Mouse (Mus musculus): ENCODE results near the gene Snap91. TPM values are rescaled to one million over a fixed set of nuclear protein-coding genes. Genes with fewer than 3 reads are reported as not detected.
A peak's percentile ranks its signal among the peaks of the same experiment; 100 is the strongest.

Snap91 gene
- total RNA-seq, 2 experiments from 2014 or later, result not detected

DNA sequence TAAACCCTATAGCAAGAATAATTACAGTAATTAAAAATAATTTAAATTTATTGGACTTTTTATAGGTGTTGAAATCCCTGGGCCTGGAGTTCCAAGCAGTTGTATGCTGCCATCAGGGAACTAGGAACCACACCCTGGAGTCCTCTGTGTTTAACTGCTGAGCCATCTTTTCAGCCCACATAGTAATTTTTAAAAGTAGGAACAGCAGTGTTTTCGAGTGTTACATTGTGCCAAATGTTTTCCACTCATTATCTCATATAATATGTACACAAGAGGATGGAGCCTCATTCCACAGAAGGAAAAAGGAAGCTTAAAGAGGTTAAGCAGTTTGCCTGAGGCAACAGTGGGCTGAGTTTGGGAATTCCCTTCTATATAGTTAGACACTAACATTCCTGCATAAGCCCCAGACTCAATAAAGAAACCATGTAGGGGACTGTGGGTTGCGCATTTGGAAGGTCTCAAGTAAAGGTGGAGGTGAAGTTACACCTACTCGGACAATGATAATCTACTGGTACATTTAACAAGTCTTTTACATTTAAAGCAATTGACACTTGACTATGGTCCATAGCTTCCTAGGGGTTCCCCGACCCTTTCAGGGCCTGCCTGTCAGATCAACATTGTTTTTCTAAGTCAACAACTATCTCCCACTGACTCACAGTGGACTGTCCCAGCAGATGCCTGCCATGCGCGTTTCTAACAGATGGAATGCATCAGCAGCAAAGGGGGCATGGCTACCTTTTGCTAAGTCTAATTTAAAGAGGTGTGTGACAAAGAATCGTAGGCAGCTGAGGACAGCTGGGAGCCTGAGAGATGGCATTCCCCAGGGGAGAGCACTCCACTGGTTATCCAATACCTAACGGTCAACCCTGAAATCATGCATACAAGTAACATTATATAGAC lies 117.7 kb downstream of the Snap91 start:
- ATAC-seq (replicated peaks; ENCODE audit: poor library complexity), result no peak

DNA sequence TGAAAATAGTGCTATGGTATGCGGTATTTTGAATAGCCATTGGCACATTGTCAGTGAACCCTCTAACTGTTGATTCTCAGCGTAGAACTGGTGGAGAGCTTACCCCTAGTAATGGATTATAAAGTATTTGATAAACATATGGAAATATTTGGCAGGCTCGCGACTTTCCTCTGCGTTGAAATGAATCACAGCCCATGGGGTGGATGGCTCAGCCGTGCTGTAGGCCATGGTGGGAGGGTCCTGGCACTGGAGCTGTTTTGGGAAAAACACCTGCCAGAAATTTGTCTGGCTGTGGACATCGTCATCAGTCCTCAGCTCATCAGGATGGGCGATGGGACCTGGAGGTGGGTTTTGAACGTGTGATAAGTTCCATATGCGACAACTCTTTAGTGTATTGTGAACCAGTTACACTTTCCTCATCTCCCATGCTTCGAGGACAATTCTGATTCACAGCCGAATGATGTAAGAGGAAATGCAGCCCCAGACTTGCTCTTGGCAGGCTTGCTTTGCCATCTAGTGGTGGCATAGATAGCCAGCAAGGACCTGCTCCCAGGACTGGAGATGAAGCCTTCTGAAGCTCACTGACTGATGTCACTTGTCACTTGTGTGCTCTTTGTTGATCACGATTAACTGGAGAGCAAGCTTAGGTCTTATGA lies 134.4 kb downstream of the Snap91 start:
- ATAC-seq (replicated peaks; ENCODE audit: poor library complexity), result peak; percentile 97

GRCm38 (mm10) chr9:86744041-86744440 lies 136.4 kb downstream of the Snap91 start:
- no peak for ATAC-seq (replicated peaks; ENCODE audit: poor library complexity)

DNA sequence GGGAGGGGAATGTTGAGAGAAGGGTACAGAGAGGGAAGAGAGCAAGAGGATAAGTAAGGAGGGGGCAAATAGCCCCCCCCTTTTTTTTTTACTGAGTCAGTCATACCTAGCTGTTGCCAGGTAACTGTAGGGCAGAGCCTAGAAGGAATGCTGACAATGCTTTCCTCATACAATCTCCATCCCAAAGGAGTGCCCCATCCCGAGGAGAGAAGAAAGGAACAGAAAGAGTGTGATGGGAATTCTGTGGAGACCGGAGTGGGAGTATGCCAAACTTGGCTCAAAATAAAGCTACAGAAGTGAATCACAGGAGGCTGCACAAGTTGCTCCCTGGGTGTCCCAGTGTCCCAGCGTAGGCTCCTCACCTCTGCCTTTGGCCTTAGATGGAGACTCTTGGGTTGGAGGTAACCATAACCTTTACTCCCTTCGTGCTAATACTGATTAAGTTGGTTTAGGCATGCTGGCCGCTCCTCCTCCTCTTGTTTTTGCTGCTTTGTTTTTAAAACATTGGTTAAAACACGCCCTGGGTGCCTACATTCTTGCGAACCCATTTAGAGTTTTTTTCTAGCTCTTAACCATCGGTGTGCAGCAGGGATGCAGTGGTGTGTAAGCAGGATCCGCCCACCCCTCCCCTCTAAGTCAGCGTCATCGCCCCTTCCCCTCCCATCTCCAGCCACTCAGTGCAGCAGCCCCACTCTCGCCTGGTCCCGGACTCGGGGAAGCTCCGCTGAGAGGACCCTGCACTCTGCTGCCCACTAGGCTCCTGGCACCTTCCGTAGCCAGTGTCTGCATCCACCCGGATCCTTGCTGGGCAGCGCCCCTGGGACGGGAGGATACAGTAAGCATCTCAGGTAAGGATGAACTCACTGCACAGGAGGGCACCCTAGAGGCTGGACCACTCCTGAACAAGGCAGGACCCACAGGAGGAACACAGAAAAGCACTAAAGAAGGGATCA lies 137.2 kb downstream of the Snap91 start, which contains the start of gene Prss35:
Prss35 (plus strand) TSS at position 691 of the 953 bp plus-strand sequence.
- no peak for ATAC-seq (replicated peaks; ENCODE audit: poor library complexity)

DNA sequence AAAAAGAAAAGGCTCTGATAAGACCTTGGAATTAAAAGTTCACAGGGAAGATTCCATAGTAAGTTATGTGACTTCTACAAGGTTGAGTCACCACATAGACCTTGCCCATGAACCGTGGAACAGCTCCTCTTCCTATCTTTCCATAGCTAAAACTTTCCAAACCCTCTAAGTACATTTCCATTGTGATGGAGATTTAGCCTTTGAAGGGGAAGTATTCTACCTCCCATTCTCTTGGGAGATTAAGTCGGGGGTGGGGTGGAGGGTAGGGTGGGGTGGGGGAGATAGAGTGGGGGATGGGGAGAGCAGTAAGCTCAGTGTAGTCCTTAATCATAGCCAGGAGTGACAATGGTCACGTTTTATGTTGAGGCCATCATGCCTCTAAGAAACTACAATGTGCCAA lies 140.5 kb downstream of the Snap91 start:
- no peak for ATAC-seq (replicated peaks; ENCODE audit: poor library complexity)

GRCm38 (mm10) chr9:86738801-86739200 lies 141.7 kb downstream of the Snap91 start:
- ATAC-seq (replicated peaks; ENCODE audit: poor library complexity), result no peak

GRCm38 (mm10) chr9:86738067-86738466 lies 142.4 kb downstream of the Snap91 start:
- no peak for ATAC-seq (replicated peaks; ENCODE audit: poor library complexity)

GRCm38 (mm10) chr9:86736991-86737390 lies 143.5 kb downstream of the Snap91 start:
- ATAC-seq (replicated peaks; ENCODE audit: poor library complexity), result no peak

GRCm38 (mm10) chr9:86734795-86735194 lies 145.7 kb downstream of the Snap91 start:
- no peak for ATAC-seq (replicated peaks; ENCODE audit: poor library complexity)

- no peak for ATAC-seq (replicated peaks; ENCODE audit: poor library complexity)
Observed at GRCm38 (mm10) chr9:86734357-86734756, 146.1 kb downstream of the Snap91 start.

GRCm38 (mm10) chr9:86729811-86730210 lies 150.6 kb downstream of the Snap91 start:
- no peak for ATAC-seq (replicated peaks; ENCODE audit: poor library complexity)

DNA sequence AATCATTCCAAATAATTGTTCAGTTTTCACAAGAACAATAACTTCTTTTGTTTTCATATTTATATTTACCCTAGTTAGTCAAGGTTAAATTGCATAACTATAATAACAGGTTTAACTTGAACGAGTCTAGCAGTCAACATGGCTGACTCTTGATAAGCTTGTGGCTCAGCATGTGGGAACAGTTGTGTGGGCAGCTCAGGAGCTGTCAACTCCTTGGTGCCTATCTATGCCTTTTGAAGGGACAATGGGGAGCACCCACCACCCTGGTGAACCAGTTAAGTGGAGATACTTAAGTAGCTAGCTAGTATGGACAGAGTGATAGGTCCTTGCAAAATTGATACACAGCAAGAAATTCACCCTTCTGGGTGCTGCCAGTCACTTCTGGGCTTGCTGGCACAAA lies 151.4 kb downstream of the Snap91 start:
- no peak for ATAC-seq (replicated peaks; ENCODE audit: poor library complexity)

DNA sequence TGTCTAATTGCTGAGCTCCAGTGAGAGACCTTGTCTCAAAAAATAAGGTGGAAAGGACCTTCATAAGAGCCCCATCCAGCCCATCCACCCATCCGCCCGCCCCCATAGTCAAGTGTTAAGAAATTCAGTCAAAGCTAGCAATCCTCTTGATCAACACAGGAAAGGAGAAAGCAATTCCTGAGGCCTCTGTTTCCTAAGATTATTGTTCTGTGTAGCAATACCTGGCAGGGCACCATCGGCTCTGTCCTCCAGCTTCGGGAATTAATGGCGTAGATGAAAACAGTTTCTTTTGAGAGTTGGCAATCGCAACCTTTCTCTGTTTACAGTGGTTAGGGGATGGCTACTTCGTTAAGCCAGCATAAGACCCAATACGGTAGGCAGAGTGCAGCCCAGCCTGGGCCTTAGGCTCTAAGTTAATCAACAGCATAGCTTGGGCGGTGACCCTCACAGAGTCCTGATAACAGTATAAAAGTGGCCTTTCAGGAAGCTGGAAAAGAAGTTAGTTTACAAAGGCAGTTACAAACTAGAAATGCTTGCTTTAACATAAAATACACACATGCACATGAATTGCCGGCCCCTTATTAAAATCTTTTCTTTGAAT lies 152.1 kb downstream of the Snap91 start:
- no peak for ATAC-seq (replicated peaks; ENCODE audit: poor library complexity)

DNA sequence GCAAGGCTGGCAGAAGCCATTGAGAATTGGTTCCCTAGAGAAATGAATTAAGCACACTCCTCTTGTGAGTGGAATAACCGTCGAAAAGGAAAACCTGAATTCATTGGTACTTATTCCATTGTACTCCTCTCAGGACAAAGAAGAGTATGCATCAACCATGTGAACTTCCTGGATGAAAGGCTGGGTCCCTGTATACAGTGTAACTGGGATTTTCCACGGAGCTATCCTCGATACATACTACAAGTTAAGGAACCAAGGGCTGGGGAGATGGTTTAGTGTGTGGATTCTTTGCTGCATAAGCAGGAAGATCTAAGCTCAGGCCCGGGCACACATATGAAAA lies 154.1 kb downstream of the Snap91 start:
- ATAC-seq (replicated peaks; ENCODE audit: poor library complexity), result no peak

GRCm38 (mm10) chr9:86725604-86726380 lies 154.7 kb downstream of the Snap91 start:
- no peak for ATAC-seq (replicated peaks; ENCODE audit: poor library complexity)

DNA sequence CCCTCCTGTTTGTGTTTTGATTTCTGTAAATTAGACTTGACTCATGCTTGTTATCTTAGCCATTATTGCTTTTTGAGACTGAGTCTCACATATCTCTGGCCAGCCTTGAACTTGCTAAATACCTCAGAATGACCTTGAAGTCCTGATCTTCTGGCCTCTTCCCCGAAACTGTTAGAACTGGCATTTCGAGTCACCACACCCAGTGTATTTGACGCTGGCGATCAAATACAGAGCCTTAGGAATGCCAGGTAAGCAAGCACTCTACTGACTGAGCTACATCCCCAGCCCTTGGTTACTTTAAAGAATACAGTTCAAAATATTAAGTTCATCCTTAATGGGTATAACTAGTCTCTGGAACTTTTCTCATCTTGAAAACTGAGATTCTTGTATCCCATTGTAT lies 155.4 kb downstream of the Snap91 start:
- ATAC-seq (replicated peaks; ENCODE audit: poor library complexity), result no peak

DNA sequence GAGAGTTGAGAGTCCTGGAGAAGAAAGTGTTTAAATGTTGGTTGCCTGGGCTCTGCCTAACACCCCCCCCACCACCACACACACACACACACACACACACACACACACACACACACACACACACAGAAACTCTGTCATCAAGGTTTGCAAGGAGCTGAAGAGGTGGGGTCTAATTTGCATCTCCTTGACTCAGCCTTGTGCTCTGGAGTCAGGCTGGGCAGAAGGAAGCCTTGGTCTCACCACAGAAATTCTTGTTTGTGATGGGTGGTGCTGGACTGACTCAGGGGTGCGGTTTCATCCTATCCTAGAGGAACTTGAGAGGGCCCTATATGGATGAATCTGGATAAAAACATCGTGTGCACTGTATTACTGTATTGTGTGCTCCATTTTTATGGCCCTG lies 159.7 kb downstream of the Snap91 start:
- ATAC-seq (replicated peaks; ENCODE audit: poor library complexity), result no peak

DNA sequence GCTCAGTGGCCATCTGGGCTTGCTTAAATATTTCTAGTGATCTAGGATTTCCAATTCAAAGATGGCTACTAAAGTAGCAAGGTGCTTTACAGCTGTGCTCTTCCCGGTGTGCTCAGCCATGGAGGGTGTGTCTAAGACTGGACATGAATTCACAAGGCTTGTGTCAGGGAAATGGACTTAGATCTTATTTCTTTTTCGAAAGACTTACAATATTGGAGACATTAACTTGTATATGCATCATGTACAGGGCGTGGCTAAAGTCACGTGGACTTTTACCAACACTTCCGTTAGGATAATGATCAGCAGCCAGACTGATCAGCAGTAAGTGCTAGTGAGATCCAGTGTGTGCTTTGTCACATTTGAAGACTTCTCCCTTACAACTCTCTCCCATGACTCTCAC lies 160.2 kb downstream of the Snap91 start:
- ATAC-seq (replicated peaks; ENCODE audit: poor library complexity), result no peak

GRCm38 (mm10) chr9:86717119-86717518 lies 163.3 kb downstream of the Snap91 start:
- no peak for ATAC-seq (replicated peaks; ENCODE audit: poor library complexity)

DNA sequence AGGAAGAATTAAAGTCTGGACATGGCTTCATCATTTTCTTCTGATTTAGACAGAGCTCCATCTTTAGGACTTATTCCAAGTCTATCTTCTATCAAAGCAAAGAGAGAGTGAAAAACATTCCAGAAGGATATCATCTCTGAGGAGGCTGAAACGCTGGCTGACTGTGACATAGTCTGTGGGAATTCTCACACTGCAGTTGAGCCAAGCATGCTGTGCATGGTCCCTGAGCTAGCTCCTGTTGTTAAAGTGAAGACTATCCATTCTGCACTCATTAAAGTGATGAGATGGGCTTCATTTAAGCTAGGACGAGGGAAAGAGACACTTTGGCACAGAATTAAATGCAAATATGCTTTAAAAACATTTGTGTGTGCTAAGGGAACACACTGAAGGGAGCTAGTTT lies 163.9 kb downstream of the Snap91 start:
- no peak for ATAC-seq (replicated peaks; ENCODE audit: poor library complexity)

Measured in megakaryocyte progenitor cell, adult 5-6 weeks (primary cell).